Mouse (Mus musculus): ENCODE results near the gene Olfr65. TPM values are rescaled to one million over a fixed set of nuclear protein-coding genes. Genes with fewer than 3 reads are reported as not detected.

The Olfr65 gene
- polyA plus RNA-seq, 1 experiment from 2014 or later, result not detected

DNA sequence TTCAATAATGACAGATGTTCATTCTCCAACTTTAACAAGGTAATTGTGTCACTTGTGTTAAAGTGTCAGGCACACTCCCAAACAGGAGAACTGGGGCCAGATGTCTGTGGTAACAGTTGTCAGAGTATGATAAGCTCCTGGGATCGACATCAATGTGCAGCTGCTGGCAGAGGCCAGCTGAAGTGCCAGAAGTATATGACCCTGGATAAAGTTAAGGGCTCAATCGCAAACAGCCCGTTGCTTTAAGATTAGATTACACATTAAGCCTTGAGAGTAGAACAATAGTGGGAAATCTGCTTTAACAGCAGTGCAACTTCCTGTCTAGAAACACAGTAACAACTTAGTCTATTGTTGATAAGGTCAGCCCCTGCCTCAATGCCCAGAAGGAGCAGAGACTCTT lies 6.8 kb downstream of the Olfr65 start:
- ATAC-seq (ENCODE audit: low FRiP score, low TSS enrichment), result no peak; the same call in 1 of the 2 replicates
- no peaks in the 10 kb centered on the region for H3K36me3 ChIP-seq (ENCODE audit: control insufficient read depth, insufficient read depth, low read length)
- no peak overlapping the region for H3K4me3 ChIP-seq (ENCODE audit: low read depth, low read length)
- H3K4me2 ChIP-seq (replicated peaks; ENCODE audit: low read depth), result no peak overlapping the region
- no peaks in the 10 kb centered on the region for H3K4me1 ChIP-seq (replicated peaks; ENCODE audit: control insufficient read depth, insufficient read depth)
- H3K9ac ChIP-seq (ENCODE audit: low read length), result no peak overlapping the region
- 17% methylated on average over 3 of the region's 3 CpGs for WGBS
- H3K9me3 ChIP-seq (ENCODE audit: control insufficient read depth, low read length), result no peaks in the 10 kb centered on the region
- no peak for DNase-seq (ENCODE audit: low spot score)
- H3K27me3 ChIP-seq (ENCODE audit: control insufficient read depth, insufficient read depth, low read length), result no peaks in the 10 kb centered on the region
- TF ChIP-seq EP300 (optimal IDR thresholded peaks at IDR 0.05), result no peak
- no peak for TF ChIP-seq CTCF (IDR thresholded peaks at IDR 0.05; ENCODE audit: low read depth)
- H3K27ac ChIP-seq (replicated peaks), result no peak overlapping the region

DNA sequence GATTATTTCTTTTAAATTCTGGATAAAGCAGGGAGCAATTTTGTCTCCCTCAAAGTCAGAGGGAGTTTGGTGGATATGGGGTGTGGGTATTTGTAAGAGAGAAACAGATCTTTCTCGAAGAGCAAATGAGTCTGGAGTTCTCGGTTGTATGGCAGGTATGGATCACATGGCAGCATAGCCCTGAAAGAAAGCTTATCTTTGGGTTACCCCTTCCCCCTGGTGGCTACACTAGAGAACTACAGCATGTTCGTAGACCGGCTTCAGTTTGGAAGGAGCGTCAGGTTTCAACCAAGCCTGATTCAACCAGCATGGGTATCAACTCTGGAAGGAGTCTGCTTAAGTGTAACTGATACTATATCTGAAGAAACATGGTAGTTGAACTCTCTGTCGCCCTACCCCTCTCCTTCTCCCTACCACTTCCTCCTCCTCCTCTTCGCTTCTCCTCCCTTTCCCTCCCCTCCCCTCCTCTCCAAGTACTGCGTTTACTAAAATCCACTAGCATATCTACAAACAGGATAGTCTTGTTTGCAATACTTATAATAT lies 9.8 kb downstream of the Olfr65 start:
- TF ChIP-seq CTCF (IDR thresholded peaks at IDR 0.05; ENCODE audit: low read depth) (peak; percentile 59), EP300 (optimal IDR thresholded peaks at IDR 0.05) (no peak)
- Histone ChIP-seq H3K9ac (ENCODE audit: low read length) (no peak overlapping the region), H3K36me3 (ENCODE audit: control insufficient read depth, insufficient read depth, low read length) (no peaks in the 10 kb centered on the region), H3K27ac (replicated peaks) (no peak overlapping the region), H3K9me3 (ENCODE audit: control insufficient read depth, low read length) (no peaks in the 10 kb centered on the region), H3K4me1 (replicated peaks; ENCODE audit: control insufficient read depth, insufficient read depth) (no peaks in the 10 kb centered on the region), H3K4me3 (ENCODE audit: low read depth, low read length) (no peak overlapping the region), H3K27me3 (ENCODE audit: control insufficient read depth, insufficient read depth, low read length) (no peaks in the 10 kb centered on the region), H3K4me2 (replicated peaks; ENCODE audit: low read depth) (no peak overlapping the region)
- DNase-seq (ENCODE audit: low spot score), result no peak
- no peak for ATAC-seq (ENCODE audit: low FRiP score, low TSS enrichment)
- 35% methylated on average over 8 of the region's 8 CpGs for WGBS

DNA sequence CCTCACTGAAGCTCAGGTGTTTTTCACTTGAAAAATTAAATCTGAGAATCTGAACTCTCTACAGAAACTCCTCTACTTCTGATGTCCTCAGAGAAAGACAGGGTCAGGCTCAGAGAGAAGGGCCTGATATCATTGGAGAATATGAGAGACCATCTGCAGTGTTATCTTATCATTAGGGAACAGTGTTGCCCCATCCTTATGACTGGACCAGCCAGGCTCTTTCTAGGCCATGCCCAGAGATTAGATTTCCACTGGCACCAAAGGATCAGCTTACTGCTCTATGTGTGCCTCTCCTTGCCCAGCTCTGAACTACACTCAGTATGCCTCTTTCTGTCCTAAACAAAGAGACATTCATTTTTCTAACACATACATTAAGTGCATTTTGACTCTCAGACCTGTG lies 12.1 kb downstream of the Olfr65 start:
- Histone ChIP-seq H3K4me3 (ENCODE audit: low read depth, low read length) (no peak overlapping the region), H3K36me3 (ENCODE audit: control insufficient read depth, insufficient read depth, low read length) (no peaks in the 10 kb centered on the region), H3K4me2 (replicated peaks; ENCODE audit: low read depth) (no peak overlapping the region), H3K27ac (replicated peaks) (no peak overlapping the region), H3K9me3 (ENCODE audit: control insufficient read depth, low read length) (no peaks in the 10 kb centered on the region), H3K4me1 (replicated peaks; ENCODE audit: control insufficient read depth, insufficient read depth) (no peaks in the 10 kb centered on the region), H3K27me3 (ENCODE audit: control insufficient read depth, insufficient read depth, low read length) (no peaks in the 10 kb centered on the region), H3K9ac (ENCODE audit: low read length) (no peak overlapping the region)
- no peak for TF ChIP-seq EP300 (optimal IDR thresholded peaks at IDR 0.05)
- DNase-seq (ENCODE audit: low spot score) (no peak), ATAC-seq (ENCODE audit: low FRiP score, low TSS enrichment) (no peak)

DNA sequence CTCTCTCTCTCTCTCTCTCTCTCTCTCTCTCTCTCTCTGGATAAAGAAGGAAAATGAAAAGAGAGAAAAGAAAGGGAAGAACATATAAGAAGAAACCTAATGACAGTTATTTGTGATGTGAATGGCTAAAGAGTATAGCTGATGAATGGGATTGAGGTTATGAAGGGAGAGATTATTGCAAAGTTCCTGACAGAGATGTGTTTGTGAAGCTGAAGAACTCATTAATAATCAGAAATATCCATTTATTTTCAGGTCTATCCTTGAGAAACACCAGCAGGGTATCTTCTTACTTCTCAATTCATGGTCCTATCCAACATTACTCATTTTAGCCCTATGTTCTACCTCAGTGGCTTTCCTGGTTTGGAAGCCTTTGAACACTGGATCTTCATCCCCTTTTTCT lies 25.2 kb downstream of the Olfr65 start, which contains the start of gene Olfr631:
Olfr631 (plus strand) TSS at position 301 of the 400 bp plus-strand sequence.
- Histone ChIP-seq H3K9me3 (ENCODE audit: control insufficient read depth, low read length) (no peaks in the 10 kb centered on the region), H3K4me1 (replicated peaks; ENCODE audit: control insufficient read depth, insufficient read depth) (no peaks in the 10 kb centered on the region), H3K4me2 (replicated peaks; ENCODE audit: low read depth) (no peak within 1 kb of the TSS), H3K9ac (ENCODE audit: low read length) (no peak within 1 kb of the TSS), H3K27me3 (ENCODE audit: control insufficient read depth, insufficient read depth, low read length) (no peaks in the 10 kb centered on the region), H3K4me3 (ENCODE audit: low read depth, low read length) (no peak within 1 kb of the TSS), H3K36me3 (ENCODE audit: control insufficient read depth, insufficient read depth, low read length) (no peaks in the 10 kb centered on the region), H3K27ac (replicated peaks) (no peak within 1 kb of the TSS)
- DNase-seq (ENCODE audit: low spot score), result no peak
- ATAC-seq (ENCODE audit: low FRiP score, low TSS enrichment), result no peak
- TF ChIP-seq EP300 (optimal IDR thresholded peaks at IDR 0.05) (no peak), CTCF (IDR thresholded peaks at IDR 0.05; ENCODE audit: low read depth) (no peak)

DNA sequence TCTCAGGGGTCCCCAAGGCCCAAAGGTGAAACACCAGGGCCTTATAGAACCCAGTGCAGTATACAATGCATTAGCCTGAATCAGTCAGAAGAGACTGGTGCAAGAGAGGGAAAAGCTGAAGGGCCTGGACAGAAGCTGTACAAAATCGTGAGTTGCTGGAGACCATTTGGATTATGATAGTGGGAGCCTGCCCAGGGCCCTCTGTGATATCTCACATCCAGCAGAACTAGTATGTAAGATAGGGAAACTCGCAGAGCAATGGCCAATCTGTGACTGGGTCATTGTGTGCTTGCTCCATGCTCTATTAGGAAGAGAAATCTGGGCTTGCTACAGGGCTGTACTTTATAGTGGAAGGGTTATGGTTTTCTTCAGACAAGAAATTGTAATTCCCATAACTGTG lies 31.0 kb downstream of the Olfr65 start, which contains the start of gene Olfr632:
Olfr632 (plus strand) TSS at position 84 of the 400 bp plus-strand sequence.
- Histone ChIP-seq H3K4me2 (replicated peaks; ENCODE audit: low read depth) (no peak within 1 kb of the TSS), H3K27me3 (ENCODE audit: control insufficient read depth, insufficient read depth, low read length) (no peaks in the 10 kb centered on the region), H3K9ac (ENCODE audit: low read length) (no peak within 1 kb of the TSS), H3K9me3 (ENCODE audit: control insufficient read depth, low read length) (no peaks in the 10 kb centered on the region), H3K27ac (replicated peaks) (no peak within 1 kb of the TSS), H3K4me3 (ENCODE audit: low read depth, low read length) (no peak within 1 kb of the TSS), H3K4me1 (replicated peaks; ENCODE audit: control insufficient read depth, insufficient read depth) (no peaks in the 10 kb centered on the region), H3K36me3 (ENCODE audit: control insufficient read depth, insufficient read depth, low read length) (no peaks in the 10 kb centered on the region)
- TF ChIP-seq EP300 (optimal IDR thresholded peaks at IDR 0.05) (no peak), CTCF (IDR thresholded peaks at IDR 0.05; ENCODE audit: low read depth) (no peak)
- DNase-seq (ENCODE audit: low spot score), result no peak
- 55% methylated on average over 2 of the region's 2 CpGs for WGBS
- no peak for ATAC-seq (ENCODE audit: low FRiP score, low TSS enrichment)

DNA sequence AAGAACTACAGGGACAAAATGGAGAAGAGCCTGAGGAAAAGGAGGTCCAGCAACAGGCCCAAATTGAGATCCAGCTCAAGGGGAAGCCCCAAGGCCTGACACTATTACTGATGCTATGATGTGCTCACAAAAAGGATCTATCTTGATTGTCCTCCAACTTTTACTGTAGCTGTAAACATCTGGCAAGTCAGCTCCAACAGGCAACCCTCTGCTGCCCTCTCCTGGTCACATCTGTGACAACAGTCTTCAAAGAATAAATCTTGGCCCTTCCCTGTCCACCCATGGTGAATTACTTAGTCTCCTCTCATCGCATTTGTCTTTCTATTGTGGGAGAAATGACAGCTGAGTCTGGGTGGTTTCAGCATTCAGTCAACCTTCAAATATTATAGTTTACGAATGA lies 39.4 kb downstream of the Olfr65 start:
- Histone ChIP-seq H3K27ac (replicated peaks) (no peak overlapping the region), H3K36me3 (ENCODE audit: control insufficient read depth, insufficient read depth, low read length) (no peaks in the 10 kb centered on the region), H3K4me2 (replicated peaks; ENCODE audit: low read depth) (no peak overlapping the region), H3K4me1 (replicated peaks; ENCODE audit: control insufficient read depth, insufficient read depth) (no peaks in the 10 kb centered on the region), H3K9ac (ENCODE audit: low read length) (no peak overlapping the region), H3K4me3 (ENCODE audit: low read depth, low read length) (no peak overlapping the region), H3K9me3 (ENCODE audit: control insufficient read depth, low read length) (no peaks in the 10 kb centered on the region), H3K27me3 (ENCODE audit: control insufficient read depth, insufficient read depth, low read length) (no peaks in the 10 kb centered on the region)
- 21% methylated on average over 2 of the region's 2 CpGs for WGBS
- ATAC-seq (ENCODE audit: low FRiP score, low TSS enrichment) (no peak), DNase-seq (ENCODE audit: low spot score) (peak; percentile 60)
- TF ChIP-seq EP300 (optimal IDR thresholded peaks at IDR 0.05), result no peak
- TF ChIP-seq CTCF (IDR thresholded peaks at IDR 0.05; ENCODE audit: low read depth), result peak; percentile 84
